Mouse (Mus musculus) mouse embryonic stem cell (cell line): ENCODE results near the gene Vmn2r101.

Experiments
- in situ Hi-C, 2 experiments: fragments of 300-500 bp; cut with MboI; formaldehyde crosslinking; loops; 1 replicate in 1 of 2; 3 replicates in 1 of 2; pipeline ENCODE4 v1.14.3; 2019 to 2020; ENCODE audit warnings: low sequenced_read_pairs in 2 of 2, low pct_unique_long_range_greater_than_20kb in 1 of 2, mixed read lengths in 1 of 2; ENCODE audit not compliant: unreplicated experiment in 1 of 2

Gene Vmn2r101

GRCm38 (mm10) chr17:19576927-19577326, at the start of gene Vmn2r101:
Vmn2r101 (plus strand) TSS chr17:19577227.
- in situ Hi-C loops: no loop called here

GRCm38 (mm10) chr17:19629328-19629727, 52.3 kb downstream of the Vmn2r101 start:
- in situ Hi-C loops: no loop called here

- in situ Hi-C loops: no loop called here
These were observed 81.4 kb downstream of the Vmn2r101 start for GRCm38 (mm10) chr17:19658447-19658846.

- in situ Hi-C loops: no loop called here
These were observed 83.0 kb downstream of the Vmn2r101 start, which contains the start of gene Vmn2r102 for GRCm38 (mm10) chr17:19660028-19660427. Vmn2r102 (plus strand) TSS chr17:19660328.
